In genomic region chr7:25316532-25317445, GRCm38 (mm10) we compare ENCODE assay signal across 8 mouse cellular contexts. TPM values are rescaled to one million over a fixed set of nuclear protein-coding genes. Genes with fewer than 3 reads are reported as not detected.
DNase-seq lines count a peak whose midpoint lies in the region; ATAC-seq and TF ChIP-seq lines count a peak whose summit lies in the region.

Megf8 (plus strand) TSS chr7:25317164.

- no peaks in the 10 kb centered on the region for H3K9me3 ChIP-seq in heart, embryonic 12.5 days (replicated peaks)
- no peaks in the 10 kb centered on the region for H3K9me3 ChIP-seq in kidney, postnatal 0 days (replicated peaks; ENCODE audit: low read length)
- no peaks in the 10 kb centered on the region for H3K9me3 ChIP-seq in liver, embryonic 11.5 days (ENCODE audit: control insufficient read depth, low read length)
- H3K9me3 ChIP-seq in stomach, embryonic 14.5 days (ENCODE audit: control insufficient read depth, low read depth, low read length): no peaks in the 10 kb centered on the region

- peak within 1 kb of the TSS; percentile 69 for H3K27ac ChIP-seq in heart, embryonic 12.5 days (ENCODE audit: poor library complexity, severe bottlenecking)
- H3K27ac ChIP-seq in kidney, postnatal 0 days: peak within 1 kb of the TSS; percentile 90
- peak within 1 kb of the TSS; percentile 59 for H3K27ac ChIP-seq in liver, embryonic 11.5 days (ENCODE audit: low read depth, low read length)
- peak within 1 kb of the TSS; percentile 86 for H3K27ac ChIP-seq in stomach, embryonic 14.5 days (ENCODE audit: low read length)

- H3K36me3 ChIP-seq in heart, embryonic 12.5 days: no peaks in the 10 kb centered on the region
- H3K36me3 ChIP-seq in kidney, postnatal 0 days (ENCODE audit: insufficient read depth, low read length): no peaks in the 10 kb centered on the region
- H3K36me3 ChIP-seq in liver, embryonic 11.5 days (ENCODE audit: control insufficient read depth, insufficient read depth, low read length): no peaks in the 10 kb centered on the region
- no peaks in the 10 kb centered on the region for H3K36me3 ChIP-seq in stomach, embryonic 14.5 days (ENCODE audit: control insufficient read depth, insufficient read depth, low read length)

- peak; percentile 68 for ATAC-seq in erythroid progenitor cell, adult 5-6 weeks (replicated peaks; ENCODE audit: low FRiP score, poor library complexity, severe bottlenecking)
- peak; percentile 96 for ATAC-seq in heart, embryonic 12.5 days (ENCODE audit: insufficient number of reproducible peaks, low FRiP score)
- peak; percentile 98 for ATAC-seq in kidney, postnatal 0 days (replicated peaks; ENCODE audit: low FRiP score, low read depth)
- ATAC-seq in liver, embryonic 11.5 days (replicated peaks; ENCODE audit: low FRiP score): peak; percentile 94
- peak; percentile 98 for ATAC-seq in stomach, embryonic 14.5 days (ENCODE audit: insufficient number of reproducible peaks, insufficient read depth, low FRiP score, low read depth)

- peak within 1 kb of the TSS; percentile 83 for H3K9ac ChIP-seq in heart, embryonic 12.5 days
- H3K9ac ChIP-seq in kidney, postnatal 0 days (ENCODE audit: low read depth, low read length): peak within 1 kb of the TSS; percentile 70
- peak within 1 kb of the TSS; percentile 69 for H3K9ac ChIP-seq in liver, embryonic 11.5 days (ENCODE audit: low read depth, low read length)
- peak within 1 kb of the TSS; percentile 77 for H3K9ac ChIP-seq in stomach, embryonic 14.5 days (replicated peaks; ENCODE audit: low read depth, low read length)

- under 1% methylated on average over 52 of the region's 52 CpGs for WGBS in heart, embryonic 12.5 days
- under 1% methylated on average over 52 of the region's 52 CpGs for WGBS in kidney, postnatal 0 days
- WGBS in liver, embryonic 11.5 days: under 1% methylated on average over 52 of the region's 52 CpGs
- WGBS in stomach, embryonic 14.5 days: under 1% methylated on average over 52 of the region's 52 CpGs

- H3K4me1 ChIP-seq in heart, embryonic 12.5 days (replicated peaks): peaks cover 27% of the 10 kb centered on the region
- H3K4me1 ChIP-seq in kidney, postnatal 0 days (replicated peaks; ENCODE audit: insufficient read depth, low read length): peaks cover 23% of the 10 kb centered on the region
- H3K4me1 ChIP-seq in liver, embryonic 11.5 days (replicated peaks; ENCODE audit: control insufficient read depth, insufficient read depth, low read length): peaks cover 19% of the 10 kb centered on the region
- H3K4me1 ChIP-seq in stomach, embryonic 14.5 days (ENCODE audit: control insufficient read depth, insufficient read depth, low read length): peaks cover 27% of the 10 kb centered on the region

- peak within 1 kb of the TSS; percentile 97 for H3K4me2 ChIP-seq in heart, embryonic 12.5 days
- peak within 1 kb of the TSS; percentile 88 for H3K4me2 ChIP-seq in kidney, postnatal 0 days (ENCODE audit: low read length)
- H3K4me2 ChIP-seq in liver, embryonic 11.5 days: peak within 1 kb of the TSS; percentile 92
- H3K4me2 ChIP-seq in stomach, embryonic 14.5 days (replicated peaks; ENCODE audit: low read depth, low read length): peak within 1 kb of the TSS; percentile 99

- H3K4me3 ChIP-seq in heart, embryonic 12.5 days: peak within 1 kb of the TSS; percentile 62
- H3K4me3 ChIP-seq in kidney, postnatal 0 days (replicated peaks; ENCODE audit: low read depth, low read length): peak within 1 kb of the TSS; percentile 53
- peak within 1 kb of the TSS; percentile 71 for H3K4me3 ChIP-seq in liver, embryonic 11.5 days (ENCODE audit: low read depth, low read length)
- peak within 1 kb of the TSS; percentile 65 for H3K4me3 ChIP-seq in stomach, embryonic 14.5 days (ENCODE audit: low read depth, low read length)

- DNase-seq in CD4-positive helper T cell, adult 2 months (ENCODE audit: low read depth, low spot score): peak; percentile 89
- peak; percentile 98 for DNase-seq in brain, embryonic 18.5 days (ENCODE audit: low read depth, low spot score)
- peak; percentile 100 for DNase-seq in kidney, postnatal 0 days (ENCODE audit: low spot score)
- peak; percentile 86 for DNase-seq in liver, embryonic 11.5 days (ENCODE audit: low spot score)
- peak; percentile 94 for DNase-seq in naive thymus-derived CD4-positive, alpha-beta T cell, adult 2 months (ENCODE audit: low read depth)

- H3K27me3 ChIP-seq in heart, embryonic 12.5 days (replicated peaks): peaks cover 38% of the 10 kb centered on the region
- peaks cover 27% of the 10 kb centered on the region for H3K27me3 ChIP-seq in kidney, postnatal 0 days (ENCODE audit: insufficient read depth, low read length)
- peaks cover 43% of the 10 kb centered on the region for H3K27me3 ChIP-seq in liver, embryonic 11.5 days (replicated peaks; ENCODE audit: control insufficient read depth, insufficient read depth, low read length)
- H3K27me3 ChIP-seq in stomach, embryonic 14.5 days (ENCODE audit: control insufficient read depth, insufficient read depth, low read length): 0 out of 2 replicates have a peak, but pooled peaks cover 18% of the 10 kb centered on the region

- TF ChIP-seq CTCF in kidney, postnatal 0 days (IDR thresholded peaks at IDR 0.05; ENCODE audit: low read depth): peak; percentile 97

RNA-seq across cellular contexts. Expression of gene Megf8, which starts in this region (rescaled TPM):
- 0.42 TPM in 1 of 2 replicates, not detected in the other for total RNA-seq in erythroid progenitor cell, adult 5-6 weeks (2015; ENCODE audit: low replicate concordance)
- 0.64 TPM in 1 of 2 replicates, not detected in the other for total RNA-seq in erythroid progenitor cell, adult 5-6 weeks (2017; ENCODE audit: low replicate concordance)
- polyA plus RNA-seq in heart, embryonic 12.5 days (2016; fragmentation: Nextera tagmentation; extraction: Ambion mirVana): 10.3 and 10.8 TPM in 2 replicates
- polyA plus RNA-seq in kidney, postnatal 0 days (2015; fragmentation: Nextera tagmentation; extraction: Ambion mirVana): 8.1 and 9.6 TPM in 2 replicates
- polyA plus RNA-seq in liver, embryonic 11.5 days (2014; fragmentation: Nextera tagmentation; extraction: Ambion mirVana): 5.1 and 5.5 TPM in 2 replicates
- polyA plus RNA-seq in stomach, embryonic 14.5 days (2014; fragmentation: Nextera tagmentation; extraction: Ambion mirVana): 12.2 and 13.0 TPM in 2 replicates

Comparison
In these comparisons a context has a peak if more than half of its experiments do, and no peak if none do; other contexts are left out.
1. Peak in every context shown above with its lines: DNase-seq, ATAC-seq, H3K4me3 ChIP-seq and H3K27ac ChIP-seq.
2. Peak in ATAC-seq in erythroid progenitor cell, adult 5-6 weeks; RNA of the gene not detected or under 1 TPM.